Mouse (Mus musculus) left cerebral cortex, postnatal 10 days (tissue): ENCODE measurements around the gene Unc13d. TPM values are rescaled to one million over a fixed set of nuclear protein-coding genes. Genes with fewer than 3 reads are reported as not detected.
"Not testable (repeated sequence)": the region's sequence is repeated elsewhere in the genome, so short reads cannot be mapped to it uniquely, and the experiment has no call there.

Experiments
- DNase-seq, 2 experiments: peaks; one replicate each; pipeline ENCODE4 v3.0.0; 2021 to 2022; ENCODE audit warnings: low spot score in 2 of 2, mixed read lengths in 1 of 2; ENCODE audit errors: extremely low spot score in 1 of 2
- intact Hi-C: fragments of 180-260 bp; cut with DNase I; formaldehyde crosslinking; loops from one replicate; pipeline ENCODE4 v1.15.1; 2025
- total RNA-seq, 2 experiments: library from RNA; stranded (reverse); gene quantifications; 2 replicates each; pipeline ENCODE4 v1.2.3; 2021

The Unc13d gene
- total RNA-seq, result 1 to 10 TPM in 1 of 2 experiments, under 1 TPM in 1; 0.63 to 1.2 TPM

GRCm38 (mm10) chr11:116077446-116078204 lies at the start of gene Unc13d:
Gene Unc13d, minus strand, starts transcription at chr11:116077961.
- DNase-seq, result no peak
- intact Hi-C loops, result no loop called here

DNA sequence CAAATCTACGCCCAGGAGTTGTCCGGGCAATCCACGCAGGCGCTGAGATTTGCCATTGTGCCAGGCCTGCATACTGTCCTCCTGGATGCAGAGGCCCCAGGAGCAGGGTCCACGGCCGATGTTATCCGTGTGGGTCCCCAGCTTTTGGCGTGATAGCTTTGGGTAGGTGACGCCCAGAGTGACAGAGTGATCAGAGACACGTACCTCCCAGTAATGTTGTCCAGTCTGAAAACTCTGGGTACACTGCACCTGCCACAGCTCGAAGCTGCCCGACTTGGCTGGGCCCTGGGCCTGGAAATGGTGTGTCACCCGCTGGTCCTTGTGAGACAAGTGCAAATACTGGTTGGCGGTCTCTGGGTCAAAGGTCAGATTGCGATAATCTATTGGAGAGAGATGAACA lies 48.5 kb upstream of the Unc13d start:
- DNase-seq, result no peak
- intact Hi-C loops, result no loop called here

DNA sequence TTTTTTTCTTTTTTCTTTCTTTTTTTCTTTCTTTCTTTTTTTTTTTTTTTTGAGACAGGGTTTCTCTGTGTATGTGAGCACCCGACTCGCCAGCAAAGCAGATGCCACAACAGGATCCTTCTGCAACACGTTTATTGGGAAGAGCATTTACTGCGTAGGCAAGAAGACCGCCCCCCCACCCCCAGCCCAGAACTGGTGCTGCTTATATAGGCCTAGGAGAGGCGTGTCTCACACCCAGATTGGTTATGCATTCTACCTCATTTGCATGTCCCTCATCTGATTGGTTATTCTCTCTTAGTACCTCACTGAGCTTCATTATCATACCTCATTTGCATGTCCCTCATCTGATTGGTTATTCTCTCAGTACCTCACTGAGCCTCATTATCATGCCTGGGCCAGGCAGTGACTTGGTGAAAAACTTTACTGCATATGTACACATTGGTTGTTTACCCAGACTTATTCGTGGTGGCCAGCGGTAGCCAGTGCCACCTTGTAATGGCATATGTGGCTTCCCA lies 44.0 kb upstream of the Unc13d start:
- intact Hi-C loops, result not testable (repeated sequence)

GRCm38 (mm10) chr11:116117819-116118218 lies 40.1 kb upstream of the Unc13d start:
- intact Hi-C loops, result no loop called here
- DNase-seq, result no peak

More for the DNA sequence above, 44.0 kb upstream of the Unc13d start:
- not testable (repeated sequence) for DNase-seq

GRCm38 (mm10) chr11:116117241-116117640 lies 39.5 kb upstream of the Unc13d start:
- DNase-seq, result no peak
- intact Hi-C loops, result no loop called here

DNA sequence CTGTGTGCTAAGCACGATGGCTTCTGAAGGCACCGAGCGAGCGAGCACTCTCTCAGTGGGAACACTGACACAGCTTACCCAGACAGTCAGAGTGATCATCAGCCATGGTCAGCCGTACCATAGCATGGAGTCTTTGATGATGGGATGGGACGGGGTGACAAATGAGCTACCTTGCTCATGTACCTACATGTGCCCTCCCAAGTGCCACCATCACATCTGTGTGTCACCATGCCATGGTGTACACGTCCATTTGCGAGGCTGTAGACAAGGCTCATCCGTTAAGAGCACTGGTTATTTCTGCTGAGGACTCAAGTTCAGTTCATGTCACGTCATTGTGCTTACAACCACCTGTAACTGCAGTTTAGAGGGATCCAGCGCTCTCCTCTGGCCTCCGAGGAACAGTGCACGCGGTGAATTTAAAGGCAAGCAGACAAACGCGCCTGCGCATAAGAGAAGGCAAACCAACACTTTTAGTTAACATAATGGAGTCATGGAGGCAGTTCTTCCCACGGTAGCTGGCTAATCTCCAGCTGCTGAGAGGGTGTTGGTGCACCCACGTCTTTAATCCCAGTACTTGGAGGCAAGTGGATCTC lies 33.9 kb upstream of the Unc13d start:
- no peak for DNase-seq
- intact Hi-C loops, result no loop called here

DNA sequence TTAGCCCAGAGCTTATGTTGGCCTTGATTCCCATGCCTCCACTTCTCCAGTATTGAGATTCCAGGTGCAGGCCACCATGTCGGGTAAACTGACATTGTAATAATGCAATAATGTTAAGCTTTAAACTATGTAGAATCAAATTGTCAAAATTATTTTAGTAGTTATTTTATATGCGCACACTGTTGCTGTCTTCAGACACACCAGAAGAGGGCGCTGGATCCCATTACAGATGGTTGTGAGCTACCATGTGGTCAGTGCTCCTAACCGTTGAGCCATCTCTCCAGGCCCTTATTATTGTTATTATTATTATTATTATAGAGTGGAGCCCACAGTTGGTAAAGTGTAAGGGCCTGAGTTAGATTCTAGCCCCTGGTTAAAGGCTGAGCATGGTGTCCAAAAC lies 33.3 kb upstream of the Unc13d start:
- intact Hi-C loops, result no loop called here
- DNase-seq, result no peak

DNA sequence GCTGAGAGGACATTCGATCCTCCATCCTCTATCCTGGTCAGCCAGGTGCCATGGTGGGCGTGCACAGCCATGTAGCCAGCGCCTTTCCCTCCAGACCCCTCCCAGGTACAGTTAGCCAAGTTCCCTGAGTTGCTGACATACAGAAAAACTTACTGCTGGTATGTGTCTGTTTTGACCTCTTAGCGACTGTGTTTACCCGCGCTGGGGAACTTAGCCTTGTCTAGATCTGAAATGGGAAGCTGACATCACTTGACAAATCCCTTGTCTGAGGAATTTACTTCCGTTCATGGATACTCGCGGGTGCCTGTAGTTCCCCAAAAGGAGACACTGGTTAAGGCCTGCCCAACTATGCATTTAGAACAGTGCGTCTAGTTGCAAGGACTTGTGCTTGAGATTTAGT lies 32.8 kb upstream of the Unc13d start:
- DNase-seq, result peak in 1 of 2 experiments; percentile 20
- intact Hi-C loops, result no loop called here

- DNase-seq, result peak in 1 of 2 experiments; percentile 88
- intact Hi-C loops, result no loop called here
These were observed 32.4 kb upstream of the Unc13d start for GRCm38 (mm10) chr11:116110131-116110530.

DNA sequence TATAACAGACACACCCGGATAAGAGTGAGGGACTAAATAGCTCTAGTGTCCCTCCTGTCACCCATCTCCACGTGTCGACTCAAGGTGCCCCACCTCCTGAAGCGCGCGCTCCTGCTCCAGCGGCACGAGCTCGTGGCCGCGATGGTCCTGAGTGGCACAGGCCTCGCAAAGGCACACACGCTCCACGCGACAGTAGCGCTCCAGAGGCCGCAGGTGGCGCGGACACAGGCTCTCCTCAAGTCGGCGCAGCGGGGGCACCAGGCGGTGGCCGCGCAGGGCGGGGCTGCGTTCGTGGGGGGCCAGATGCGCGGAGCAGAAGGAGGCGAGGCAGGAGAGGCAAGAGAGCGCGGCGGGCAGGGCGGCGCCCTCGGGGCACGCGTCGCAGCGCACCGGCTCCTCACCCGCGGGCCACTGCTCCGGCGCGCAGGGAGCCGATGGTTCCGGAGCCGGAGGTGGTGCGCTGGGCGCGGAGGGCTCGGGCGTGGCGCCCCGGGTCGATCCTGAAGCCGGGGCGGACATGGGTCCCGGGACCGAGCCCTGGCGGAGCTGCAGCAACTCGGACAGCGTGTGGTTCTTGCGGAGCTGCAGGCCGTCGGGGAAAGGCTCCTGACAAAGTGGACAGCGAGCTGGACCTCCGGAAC lies 31.8 kb upstream of the Unc13d start:
- peak in 1 of 2 experiments; percentile 39 for DNase-seq
- intact Hi-C loops, result no loop called here

DNA sequence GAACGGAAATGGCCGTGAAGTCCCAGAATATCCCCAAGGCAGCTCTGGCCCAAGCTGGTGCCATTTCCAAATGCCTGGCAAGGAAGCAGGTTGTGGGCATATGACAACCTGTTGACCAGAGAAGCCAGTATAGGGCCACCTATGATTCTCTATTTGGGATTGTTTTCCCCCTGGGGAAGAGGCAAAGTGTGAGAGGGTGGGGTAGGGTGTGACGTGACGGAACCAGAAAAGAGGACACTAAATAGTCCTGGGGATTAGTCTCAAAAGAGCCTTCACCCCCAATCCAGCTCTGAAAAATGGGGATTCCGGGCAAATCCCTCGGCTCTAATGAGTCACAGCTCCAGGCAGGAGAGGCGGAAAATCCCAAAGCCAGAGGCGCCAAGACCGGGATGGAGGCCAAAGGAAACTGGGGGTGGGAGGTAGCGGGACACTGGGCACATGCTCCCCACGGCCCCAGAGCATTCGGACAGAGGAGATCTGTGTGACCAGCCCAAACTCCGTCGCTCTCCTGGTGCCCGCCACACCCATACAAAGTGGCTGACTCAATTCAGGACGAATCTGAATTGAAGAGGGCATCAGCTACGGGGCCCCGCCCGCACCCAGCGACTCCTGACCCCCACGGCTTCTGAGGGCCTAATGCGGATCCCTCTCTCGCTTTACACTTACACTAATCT lies 30.8 kb upstream of the Unc13d start:
- intact Hi-C loops, result no loop called here
- no peak for DNase-seq

GRCm38 (mm10) chr11:116107777-116108285 lies 30.1 kb upstream of the Unc13d start:
- intact Hi-C loops, result no loop called here
- no peak for DNase-seq

DNA sequence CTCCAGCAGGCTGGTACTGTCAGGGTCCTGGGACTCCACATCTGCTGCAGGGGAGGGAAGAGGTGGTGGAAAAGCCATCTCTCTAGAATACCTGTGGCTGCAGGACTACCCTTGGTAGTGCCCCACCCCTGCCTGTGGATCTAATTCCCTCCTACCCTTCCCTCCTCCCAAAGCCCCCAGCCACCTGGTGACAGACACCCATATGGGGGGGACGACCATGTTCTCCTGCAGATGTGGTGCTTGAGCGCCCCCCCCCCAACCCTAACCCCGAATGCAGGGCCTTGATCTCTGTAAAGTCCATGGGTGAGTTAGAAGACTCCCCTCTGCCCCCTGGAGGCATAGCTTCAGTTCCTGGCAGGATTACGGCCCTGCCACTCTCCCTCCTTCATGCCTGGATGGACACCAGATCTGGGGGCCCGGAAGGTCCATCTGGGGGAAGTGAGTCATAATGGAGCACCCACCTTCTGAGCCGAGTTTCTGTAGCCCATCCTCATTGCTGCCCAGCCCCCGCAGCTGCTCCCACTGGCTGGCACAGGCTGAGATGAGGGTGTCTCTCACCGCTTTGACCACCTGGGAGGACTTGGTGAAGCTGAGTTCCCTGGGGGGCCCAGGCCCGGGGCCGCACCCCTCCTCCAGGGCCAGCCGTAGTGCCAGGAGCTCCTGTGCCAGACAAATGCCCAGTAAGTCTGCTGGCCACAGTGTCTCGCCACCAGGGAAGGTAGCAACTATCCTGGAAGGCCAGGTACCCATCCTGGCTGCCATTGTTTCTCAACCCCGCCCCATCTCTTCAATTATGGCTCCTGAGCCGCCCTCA lies 29.4 kb upstream of the Unc13d start:
- no peak for DNase-seq
- intact Hi-C loops, result no loop called here

DNA sequence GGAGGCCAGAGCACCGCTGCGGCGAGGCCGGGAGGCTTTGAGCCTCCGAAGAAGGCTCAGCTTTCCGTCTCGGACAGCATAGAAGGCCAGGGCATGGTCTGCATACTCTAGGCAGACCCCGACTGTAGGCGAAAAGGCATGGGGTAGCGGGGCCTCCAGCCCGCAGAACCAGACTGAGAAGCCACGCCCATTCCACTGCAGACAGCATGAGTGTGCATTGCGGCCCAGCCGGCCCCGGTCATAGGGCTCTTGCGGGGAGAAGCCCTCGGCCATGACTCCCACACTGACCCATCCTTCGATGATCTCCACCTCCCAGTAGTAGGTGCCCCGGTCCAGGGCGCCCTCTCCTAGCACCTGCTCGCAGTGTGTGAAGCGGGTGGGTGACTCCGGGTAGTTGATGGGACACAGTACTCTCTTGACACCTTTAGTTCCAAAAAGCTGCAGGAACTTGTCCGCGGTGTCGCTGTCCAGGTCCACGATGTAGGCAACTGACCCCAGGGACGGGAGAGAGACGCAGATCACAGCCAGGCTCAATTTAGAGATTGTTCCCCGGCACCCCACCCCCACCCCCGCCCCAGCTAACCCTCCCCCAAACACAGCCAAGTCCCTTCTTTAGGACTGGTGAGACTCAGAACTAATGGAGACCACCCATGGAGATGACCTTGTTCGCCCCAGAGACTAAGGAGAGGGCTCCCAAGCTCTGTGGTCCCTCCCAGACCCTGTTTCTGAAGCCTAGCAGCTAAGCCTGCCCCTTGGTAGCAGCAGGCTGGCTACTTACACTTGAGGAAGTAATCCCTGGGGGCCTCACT lies 28.6 kb upstream of the Unc13d start:
- DNase-seq, result no peak
- intact Hi-C loops, result no loop called here

GRCm38 (mm10) chr11:116105065-116105464 lies 27.3 kb upstream of the Unc13d start:
- DNase-seq, result no peak
- intact Hi-C loops, result no loop called here

DNA sequence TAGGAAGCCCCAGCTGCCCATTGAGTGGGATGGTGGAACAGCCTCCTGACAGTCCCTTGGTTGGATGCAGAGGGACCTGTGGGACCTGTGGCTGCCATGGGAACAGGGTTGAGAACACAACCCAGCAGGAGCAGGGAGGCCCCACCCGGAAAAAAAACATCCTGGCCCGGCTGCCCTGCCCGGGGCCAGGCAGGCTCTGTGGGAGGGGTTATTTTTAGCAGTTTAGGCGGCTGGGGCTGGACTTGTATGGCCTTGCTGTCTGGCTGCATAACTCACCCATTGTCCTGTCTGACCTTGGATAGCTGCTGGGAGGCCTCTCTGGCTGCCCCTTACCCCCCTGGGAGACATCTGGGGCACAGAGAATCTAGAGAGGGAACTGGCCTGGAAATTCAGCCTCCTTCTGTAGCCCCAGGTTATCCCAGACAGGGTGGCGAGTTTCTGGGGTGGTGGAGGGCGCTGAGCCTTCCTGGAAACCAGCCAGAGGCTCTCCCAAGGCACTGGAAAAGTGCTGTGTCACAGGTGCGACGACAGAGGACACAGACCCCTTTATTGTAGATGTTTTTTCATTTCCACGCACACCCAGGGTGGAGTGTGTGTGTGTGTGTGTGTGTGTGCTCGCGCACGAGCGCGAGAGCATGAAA lies 26.4 kb upstream of the Unc13d start:
- peak in 1 of 2 experiments; percentile 87 for DNase-seq
- intact Hi-C loops, result no loop called here

DNA sequence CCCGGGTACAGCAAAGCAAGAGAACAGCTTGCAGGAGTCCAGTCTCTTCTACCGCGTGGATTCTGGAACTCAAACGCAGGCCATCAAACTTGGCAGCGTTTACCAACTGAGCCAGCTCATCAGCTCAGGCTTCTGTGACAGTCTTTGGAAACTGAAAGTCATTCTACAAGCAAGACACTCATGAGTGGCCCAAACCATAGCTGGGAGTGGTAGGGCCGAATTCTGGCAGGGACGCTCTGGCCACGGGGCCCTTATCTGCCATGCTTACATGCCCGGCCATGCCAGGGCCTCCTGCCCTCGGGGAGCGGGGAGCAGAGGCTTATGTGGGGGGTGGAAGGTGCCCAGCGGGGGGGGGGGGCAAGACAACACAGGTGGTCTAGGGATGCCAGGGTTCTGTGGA lies 25.8 kb upstream of the Unc13d start:
- no peak for DNase-seq
- intact Hi-C loops, result no loop called here
